Mouse (Mus musculus) skeletal muscle tissue, adult 2 months (tissue): ENCODE measurements at regions not wholly inside any gene's neighbourhood (a gene's known extent, or its start where the extent isn't known, plus 50 kb on each side); places are given as distances from the start of the nearest gene placed in this dataset.
A peak's percentile ranks its signal among the peaks of the same experiment; 100 is the strongest.

ENCODE experiments used
- DNase-seq: peaks from one replicate; pipeline ENCODE4 v3.0.0-alpha.2; 2012; ENCODE audit warnings: low read depth, low spot score

GRCm38 (mm10) chr12:73830122-73830521 is 71.1 kb upstream of the Hif1a start:
- DNase-seq = no peak

GRCm38 (mm10) chr12:73830551-73831203 is 70.5 kb upstream of the Hif1a start:
- no peak for DNase-seq

DNA sequence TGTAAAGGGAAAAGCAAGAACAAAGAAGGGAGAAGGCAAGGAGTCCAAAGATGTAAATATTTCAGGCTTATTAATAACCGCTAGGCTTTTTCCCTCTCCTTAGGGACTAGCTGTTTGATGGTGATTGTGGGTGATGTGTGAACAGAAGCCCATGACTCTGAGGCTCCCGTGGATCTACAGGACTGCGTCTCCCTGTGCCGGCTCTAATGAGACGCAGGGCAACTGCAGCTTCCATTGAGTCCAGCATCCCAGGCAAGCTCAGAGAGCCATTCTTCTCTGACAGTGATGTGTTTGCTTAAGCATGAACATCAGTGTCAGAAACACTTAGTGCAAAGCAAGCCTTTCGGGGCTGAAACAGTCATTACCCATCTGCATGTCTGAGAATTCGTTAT is 70.0 kb upstream of the Hif1a start:
- no peak for DNase-seq

DNA sequence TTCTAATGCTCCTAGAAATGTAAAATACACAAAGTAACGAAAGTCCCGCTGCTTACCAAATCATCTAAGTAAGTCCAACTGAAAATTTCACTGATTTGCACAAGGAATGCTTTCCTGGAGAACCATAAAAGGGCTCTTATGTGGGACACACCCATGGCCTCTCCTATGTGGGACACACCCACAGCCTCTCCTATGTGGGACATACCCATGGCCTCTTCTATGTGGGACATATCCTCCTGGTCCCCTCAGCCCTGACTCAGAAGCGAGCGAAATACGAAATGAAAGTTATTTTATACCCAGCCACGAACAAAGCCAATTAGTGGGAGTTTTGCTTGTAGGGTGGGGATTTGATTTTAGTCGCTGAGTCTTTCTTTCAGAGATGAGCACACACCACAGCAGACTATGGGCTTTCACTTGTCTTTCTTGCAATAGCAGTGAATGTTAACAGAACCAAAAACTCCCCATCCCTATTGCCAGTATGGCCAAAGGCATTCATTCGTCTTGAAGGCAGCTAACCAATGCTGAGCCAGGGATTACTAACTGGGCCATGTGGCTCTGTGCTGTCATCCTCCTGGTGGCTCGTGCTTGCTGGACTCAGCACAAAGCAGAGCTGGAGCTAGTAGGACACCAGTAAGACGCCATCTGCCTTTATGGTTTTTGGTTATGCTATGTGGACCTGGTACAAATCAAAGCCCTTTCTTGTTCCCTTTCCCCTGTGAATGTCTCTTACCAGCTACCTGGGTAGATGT is 69.4 kb upstream of the Hif1a start:
- no peak for DNase-seq

DNA sequence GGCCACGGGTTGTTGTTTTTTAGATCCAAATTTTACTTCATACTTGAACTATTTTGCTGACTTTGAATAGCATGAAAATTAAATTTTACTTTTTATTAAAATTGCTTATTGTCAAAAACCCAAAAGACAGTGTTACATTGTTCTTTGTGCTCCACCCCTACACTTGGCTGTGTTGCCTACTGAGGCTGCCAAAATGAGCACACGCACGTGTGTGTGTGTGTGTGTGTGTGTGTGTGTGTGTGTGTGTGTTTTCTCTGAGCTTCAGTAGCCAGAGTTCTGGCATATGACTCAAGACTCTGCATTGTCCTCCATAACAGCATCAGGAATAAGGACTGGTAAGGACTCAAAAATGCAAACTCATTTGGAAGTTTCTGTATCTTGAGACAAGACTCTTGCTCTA is 68.4 kb upstream of the Hif1a start:
- peak; percentile 38 for DNase-seq

- no peak for DNase-seq
Observed at GRCm38 (mm10) chr12:73836132-73836531, 65.0 kb upstream of the Hif1a start.

DNA sequence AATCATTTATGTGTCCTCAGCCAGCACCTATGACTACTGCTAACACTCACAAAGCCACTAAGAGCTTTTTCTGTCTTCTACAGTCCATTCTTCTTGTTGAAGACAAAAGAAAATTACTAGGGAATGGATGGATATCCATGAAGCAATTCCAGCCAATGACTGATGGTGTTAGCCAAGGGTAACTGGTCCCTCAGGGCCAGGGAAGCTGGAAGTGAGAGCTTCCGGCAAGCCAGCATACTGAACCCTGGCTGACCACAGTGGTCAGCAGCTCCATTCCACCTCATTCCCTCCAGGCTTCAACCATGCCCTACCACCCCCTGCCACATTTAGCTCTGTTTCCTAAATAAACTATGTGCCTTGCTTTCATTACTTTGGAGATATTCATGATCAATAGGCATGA is 64.1 kb upstream of the Hif1a start:
- no peak for DNase-seq

GRCm38 (mm10) chr12:73837921-73838320 is 63.3 kb upstream of the Hif1a start:
- peak; percentile 53 for DNase-seq

GRCm38 (mm10) chr12:73838330-73838729 is 62.8 kb upstream of the Hif1a start:
- DNase-seq = no peak

DNA sequence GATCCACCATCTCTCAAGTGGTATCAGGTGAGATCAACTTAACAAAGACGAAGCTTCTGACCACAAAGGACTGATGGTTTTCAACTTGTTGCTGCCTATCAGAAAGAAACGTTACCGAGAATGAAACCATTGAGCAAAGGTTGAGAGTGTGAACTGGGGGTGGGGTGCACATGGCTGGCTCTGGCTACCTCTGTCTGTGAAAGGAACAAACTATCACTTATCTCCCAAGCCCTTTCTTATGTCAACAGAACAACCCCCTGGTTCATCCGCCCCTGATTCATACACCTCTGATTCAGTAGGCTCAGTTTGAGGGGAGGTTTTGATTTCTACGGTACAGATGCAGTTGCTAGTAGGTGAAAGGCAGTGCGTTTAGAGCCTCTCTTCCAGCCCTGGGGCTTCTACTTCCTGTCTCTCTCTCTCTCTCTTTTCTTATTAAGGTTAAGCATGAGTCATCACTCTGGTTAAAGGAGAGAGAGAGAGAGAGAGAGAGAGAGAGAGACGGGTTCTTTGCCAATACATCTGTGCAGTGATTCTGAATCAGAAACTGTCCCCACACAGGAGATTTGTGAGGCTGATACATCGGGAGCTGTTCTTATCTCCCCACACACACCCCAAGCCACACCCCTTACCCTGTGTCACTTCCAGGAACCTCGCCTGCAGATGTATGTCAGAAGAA is 59.0 kb upstream of the Hif1a start:
- DNase-seq = no peak

- no peak for DNase-seq
Observed at GRCm38 (mm10) chr12:73844782-73845181, 56.4 kb upstream of the Hif1a start.

- DNase-seq = no peak
Observed at GRCm38 (mm10) chr12:73846672-73847071, 54.5 kb upstream of the Hif1a start.

- DNase-seq = no peak
Observed at GRCm38 (mm10) chr12:73847336-73847735, 53.8 kb upstream of the Hif1a start.

GRCm38 (mm10) chr12:73850831-73851230 is 50.3 kb upstream of the Hif1a start:
- DNase-seq = no peak
